Mouse (Mus musculus) Muller cell, postnatal 12 days (primary cell): ENCODE measurements around the gene Epha4.
A peak's percentile ranks its signal among the peaks of the same experiment; 100 is the strongest.

Source experiments
- DNase-seq: peaks from one replicate; pipeline ENCODE4 v3.0.0-alpha.2; 2015; ENCODE audit errors: inconsistent ontology term

Gene Epha4

DNA sequence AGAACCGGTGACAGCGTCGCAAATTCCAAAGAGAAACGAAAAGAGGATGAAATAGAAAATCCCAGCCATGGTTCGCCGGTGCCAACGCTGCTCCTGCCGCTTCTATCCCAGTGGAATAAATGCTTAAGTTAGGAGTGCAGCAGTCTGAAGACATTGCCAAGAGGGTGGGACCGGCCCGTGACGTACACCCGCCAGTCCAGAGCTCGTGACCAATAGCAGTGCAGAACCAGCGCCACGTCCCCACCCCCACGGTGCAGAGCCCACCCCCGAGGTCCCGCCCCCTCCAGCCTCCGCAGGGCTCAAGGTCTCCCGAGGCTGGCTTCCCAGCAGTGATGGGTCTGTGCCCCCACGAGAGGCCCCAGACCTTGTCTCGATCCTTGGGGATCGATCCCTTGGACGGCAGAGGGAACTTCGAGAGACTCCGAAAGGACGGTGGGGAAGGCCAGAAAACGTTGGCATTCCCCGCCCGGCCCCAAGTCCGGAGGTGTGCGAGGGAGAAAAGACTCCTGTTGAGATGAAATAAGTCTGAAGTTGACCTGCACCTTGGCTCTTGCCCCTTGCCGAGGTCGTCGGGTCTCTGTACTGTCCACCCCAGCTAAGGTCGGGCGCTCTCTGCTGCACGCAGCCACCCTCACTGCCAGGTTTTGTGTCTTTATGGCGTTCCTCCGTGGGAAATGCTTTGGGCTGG is at the start of gene Epha4:
Gene Epha4, minus strand, starts transcription at position 126 of the 688 bp plus-strand sequence.
- peak; percentile 97 for DNase-seq

DNA sequence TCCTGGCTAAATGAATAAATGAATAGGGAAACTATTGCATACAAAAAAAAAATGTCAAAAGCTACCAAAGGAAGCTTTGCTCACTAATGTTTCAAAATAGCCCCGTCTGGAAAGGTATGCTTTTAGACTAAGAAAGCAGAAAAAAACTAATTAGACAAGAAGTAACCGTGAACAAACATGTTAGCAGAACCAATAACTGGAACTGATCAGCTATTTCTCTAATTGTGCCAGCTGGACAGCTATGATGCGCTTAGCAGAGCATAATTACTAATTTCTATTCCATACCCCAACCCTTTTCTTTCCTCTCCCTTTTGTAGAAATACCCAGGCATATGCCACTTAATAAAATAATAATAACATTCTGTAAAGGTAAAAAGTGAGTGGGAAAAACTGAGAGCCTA is 41.3 kb upstream of the Epha4 start:
- no peak for DNase-seq

DNA sequence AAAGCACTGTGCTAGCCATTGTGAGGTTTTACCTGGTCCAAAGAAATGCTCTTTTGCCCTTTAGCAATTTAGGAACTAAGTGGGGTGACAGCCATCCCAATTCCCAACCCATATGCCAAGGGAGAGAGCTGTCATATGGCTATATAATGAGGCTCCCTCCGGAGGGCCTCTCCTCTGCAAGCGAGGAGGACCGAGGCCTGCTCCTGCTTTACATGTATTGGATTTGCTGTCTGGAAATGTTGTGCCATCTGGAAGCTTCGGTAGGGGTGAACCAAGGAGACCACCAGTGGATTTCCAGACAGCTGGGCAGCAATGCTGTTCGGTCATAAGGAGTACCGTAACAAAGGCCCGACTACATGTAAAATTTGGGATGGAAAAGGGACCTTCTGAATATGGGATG is 37.0 kb upstream of the Epha4 start:
- no peak for DNase-seq

DNA sequence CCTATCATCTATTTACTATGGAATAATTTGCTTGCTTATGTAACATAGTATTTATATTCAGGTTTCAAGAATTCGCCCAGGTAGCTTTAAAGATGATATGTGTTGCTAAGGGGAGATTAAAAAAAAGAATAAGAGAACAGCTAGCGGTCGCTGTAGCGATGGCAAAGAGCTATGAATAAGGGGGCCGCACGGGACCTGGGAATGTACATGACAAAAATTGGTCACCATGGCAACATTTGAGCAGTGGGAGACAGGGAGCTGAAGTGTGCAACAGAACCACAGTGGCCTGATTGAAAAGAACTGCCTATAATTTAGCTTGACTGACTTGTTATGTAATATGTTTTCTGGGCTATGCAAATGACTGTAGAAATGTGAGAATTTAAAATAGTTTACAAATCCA is 30.8 kb upstream of the Epha4 start:
- DNase-seq: no peak

DNA sequence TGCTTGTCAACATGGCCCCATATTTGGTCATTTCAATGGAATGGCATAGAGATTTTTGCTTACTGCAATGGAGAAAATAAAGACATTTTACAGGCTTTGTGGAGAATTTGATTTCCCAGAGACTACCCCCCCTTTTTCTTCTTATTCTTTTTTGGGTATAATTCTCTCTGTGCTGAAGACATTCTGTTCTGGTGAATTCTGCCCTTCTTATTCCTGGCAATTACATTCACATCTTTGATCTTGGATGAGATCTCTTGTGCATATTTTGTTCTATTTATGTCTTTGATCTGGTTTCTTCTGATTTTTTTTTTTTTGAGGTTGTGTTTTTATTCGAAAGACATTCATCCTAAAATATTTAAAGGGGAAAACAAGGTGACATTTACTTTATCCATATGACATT is 30.1 kb upstream of the Epha4 start:
- no peak for DNase-seq

DNA sequence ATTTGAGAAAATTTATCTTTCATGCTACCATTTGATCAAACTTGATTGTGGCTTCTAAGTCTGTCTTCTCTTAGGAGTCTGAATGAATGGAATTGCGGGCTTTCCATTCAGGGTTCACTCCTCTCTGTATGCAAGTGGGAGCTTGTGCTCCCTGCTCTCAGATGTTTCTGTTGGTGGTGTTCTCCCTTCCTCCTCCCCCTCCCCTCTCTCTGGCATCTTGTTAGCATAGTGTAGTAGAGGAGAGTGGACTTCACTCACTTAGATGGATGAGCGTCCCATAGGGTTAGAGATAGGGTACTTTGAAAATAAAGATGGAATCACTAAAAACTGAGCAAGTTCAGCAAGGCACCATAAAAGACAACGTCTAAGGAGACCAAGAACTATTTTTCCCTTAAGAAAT is 29.4 kb upstream of the Epha4 start:
- no peak for DNase-seq

DNA sequence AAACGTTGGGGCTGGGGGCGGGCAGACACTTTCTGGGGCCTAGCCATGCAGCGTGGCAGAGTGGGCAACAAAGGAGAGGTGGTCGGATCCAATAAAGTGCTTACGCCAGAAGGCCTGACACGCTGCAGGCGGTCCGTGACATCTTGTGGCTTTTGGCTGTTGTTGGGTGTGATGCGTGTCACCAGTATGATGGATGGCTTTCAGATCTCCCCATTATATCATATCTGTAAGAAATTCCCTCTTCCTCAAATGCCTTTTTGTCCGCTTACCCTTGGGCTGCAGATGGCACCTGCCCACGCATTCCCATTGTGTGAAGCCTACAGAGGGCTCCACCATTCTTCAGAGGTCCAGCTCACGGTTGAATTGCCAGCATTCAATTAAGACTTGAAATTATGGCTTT is 25.1 kb upstream of the Epha4 start:
- peak; percentile 62 for DNase-seq

DNA sequence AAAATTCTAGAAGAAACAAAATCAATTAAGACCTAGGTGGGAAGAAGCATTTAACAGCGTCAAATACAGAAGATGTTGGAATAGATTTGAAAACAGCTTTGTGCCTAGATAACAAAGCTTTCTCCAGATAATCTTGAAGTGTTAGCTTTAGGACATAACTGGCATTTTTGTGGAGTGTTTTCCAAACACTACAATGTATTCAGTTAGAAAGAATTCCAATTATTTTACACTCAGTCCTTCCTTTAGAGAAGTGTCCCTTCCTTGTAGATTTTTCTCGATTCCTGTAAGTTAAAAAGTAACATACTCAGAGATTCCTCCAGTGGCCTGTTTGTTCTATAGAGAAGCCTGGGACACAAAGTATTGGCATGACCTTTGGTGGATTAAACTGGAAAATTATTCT is 23.7 kb upstream of the Epha4 start:
- DNase-seq: no peak

DNA sequence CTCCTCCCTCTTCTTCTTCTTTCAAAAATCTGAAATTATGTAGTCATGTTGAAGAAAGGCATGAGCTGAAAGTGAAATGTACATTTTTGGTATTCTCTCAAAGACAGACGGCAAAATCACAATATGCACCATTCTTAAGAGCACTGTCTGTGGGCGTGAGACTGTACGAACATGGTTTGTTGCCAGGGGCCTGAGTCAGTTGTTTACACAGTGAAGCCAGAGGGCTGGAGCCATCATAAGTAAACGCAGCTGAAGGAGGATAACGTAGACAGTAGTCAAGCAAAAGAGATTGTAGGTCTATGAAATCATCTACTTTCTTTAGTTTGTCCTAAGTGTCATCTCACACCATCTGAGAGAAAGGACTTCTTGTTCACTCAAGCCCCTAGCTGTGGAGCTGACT is 21.0 kb upstream of the Epha4 start:
- no peak for DNase-seq

DNA sequence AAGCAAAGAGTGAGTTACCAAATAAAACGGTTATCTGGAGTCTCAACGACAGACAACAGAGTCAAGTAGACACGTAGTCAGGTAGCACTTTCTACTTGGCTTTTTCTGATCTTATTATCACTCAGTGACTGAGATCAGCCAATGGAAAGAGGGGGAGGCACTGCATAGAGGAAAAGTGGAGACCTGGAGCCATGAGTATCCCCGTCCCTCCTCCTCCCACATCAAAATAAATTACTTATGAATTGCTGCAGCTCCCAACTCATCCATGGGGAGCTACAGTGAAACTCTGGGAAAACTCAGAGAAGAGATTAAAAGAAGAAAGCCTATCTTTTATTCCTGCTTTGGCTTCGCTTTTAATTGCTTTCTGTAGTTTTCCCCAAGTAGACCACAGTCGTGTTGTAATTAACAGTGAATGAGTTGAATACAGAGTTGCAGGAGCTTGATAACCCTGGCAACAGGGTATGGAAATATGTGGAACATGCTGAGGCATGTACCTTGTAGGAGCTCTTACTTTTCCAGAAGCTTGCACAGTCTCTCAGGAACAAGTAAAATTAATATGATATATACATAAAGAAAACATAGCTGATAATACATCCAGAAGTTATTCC is 17.8 kb upstream of the Epha4 start:
- DNase-seq: peak; percentile 45

DNA sequence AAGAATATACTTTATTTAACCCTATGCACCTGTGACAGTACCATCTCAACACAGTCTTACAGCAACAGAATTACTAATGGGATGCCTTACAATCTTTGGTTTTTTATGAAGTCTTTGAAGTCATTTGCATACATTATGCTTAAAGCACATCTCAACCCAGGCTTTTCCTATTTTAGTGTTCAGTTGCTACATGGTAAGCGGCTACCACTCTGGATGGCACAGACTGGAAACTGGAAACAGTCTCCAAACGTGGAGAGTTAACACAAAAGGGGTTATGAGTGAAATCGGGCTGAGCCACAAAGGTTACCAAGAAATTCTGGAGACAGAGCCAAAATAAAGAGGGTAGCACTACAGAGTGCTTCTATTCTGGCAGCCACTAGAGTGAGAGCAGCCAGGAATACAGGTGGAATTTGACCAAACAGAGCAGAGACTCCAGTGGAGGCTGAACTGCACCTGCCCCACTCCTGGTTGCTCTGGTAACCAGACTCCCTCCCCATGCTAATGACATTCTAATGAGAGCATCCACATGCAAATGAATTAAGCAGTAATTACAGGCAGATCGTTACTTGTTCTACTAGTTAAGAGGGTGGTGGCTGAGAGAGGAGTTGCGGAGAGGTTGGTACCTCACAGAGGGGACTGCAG is 17.2 kb upstream of the Epha4 start:
- DNase-seq: no peak

DNA sequence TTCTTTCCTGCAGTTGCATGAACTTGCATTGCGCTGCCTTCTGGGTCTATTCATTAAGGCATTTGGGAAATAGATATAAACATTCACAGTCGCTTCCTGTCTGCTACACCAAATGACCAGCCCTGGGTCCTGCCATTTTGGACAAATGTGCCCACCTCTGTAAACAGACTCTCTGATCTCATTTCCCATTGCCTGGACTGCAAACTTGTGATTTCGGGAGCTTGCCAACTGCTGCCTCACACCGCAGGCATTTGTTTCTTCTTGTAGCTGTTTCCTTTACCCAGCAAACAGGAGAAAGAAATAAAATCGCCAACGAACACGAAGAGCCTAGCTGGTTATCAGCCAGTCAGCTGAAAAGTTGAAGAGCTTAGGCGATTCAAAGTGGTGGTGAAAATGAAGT is 10.2 kb upstream of the Epha4 start:
- no peak for DNase-seq

DNA sequence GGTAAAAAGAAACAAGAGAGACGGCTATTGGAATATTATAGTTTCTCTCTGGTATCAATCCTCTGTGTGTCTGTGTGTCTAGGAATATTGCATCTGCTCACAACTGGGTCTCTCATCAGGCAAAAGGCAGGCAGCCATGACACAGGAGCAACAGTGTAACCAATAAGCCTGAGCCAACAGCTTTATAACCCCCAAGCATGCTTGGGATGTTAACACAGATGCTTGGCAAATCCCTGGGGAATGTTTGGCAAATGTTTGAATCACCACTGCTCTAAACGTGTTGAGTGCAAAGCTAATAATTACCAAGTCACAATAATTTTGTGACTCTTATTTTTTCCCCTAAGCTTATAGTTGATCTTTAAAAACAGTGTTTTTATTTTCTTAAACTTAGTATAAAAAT is 8.5 kb upstream of the Epha4 start:
- DNase-seq: no peak

DNA sequence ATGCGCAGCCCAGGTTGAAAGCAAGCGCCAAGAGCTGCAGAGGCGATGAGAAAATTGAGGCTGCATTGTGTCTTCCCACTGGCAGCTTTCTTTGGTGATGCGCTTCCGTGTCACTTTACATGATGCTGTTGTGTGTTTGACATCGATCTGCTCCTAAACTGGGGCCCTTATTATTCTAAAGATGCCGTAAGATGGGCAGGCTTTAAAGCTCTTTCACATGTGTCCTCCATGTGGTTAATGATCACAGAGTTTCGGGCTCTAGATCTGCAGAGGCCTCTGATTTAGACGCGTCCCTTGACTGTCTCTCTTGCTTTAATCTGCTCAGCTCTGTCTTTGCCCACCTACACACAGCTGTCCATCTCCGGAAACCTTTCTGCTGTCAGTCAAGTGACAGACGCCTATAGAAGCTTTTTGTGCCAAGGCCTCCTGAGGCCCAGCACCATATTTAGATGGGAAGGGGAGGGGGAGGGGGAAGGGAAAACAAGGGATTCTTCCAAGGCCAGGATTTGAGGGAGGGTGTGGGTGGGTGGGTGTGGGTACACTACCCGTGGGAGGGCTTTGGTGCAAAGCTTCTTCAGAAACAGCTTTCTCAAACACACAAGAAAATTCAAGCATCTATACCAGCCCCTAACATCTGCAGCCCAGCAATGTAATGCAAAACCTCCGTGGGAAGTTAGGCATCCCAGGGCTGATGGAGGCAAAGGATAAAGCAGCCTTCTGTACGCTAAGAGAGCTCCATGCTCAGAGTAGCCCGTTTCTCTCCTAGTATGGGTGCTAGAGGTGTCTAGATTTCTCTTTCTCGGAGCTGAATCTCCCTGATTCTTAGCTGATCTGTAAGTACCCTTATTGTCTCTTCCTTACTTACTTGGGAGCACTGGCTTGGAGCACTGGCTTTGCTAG is 7.0 kb upstream of the Epha4 start:
- DNase-seq: no peak

DNA sequence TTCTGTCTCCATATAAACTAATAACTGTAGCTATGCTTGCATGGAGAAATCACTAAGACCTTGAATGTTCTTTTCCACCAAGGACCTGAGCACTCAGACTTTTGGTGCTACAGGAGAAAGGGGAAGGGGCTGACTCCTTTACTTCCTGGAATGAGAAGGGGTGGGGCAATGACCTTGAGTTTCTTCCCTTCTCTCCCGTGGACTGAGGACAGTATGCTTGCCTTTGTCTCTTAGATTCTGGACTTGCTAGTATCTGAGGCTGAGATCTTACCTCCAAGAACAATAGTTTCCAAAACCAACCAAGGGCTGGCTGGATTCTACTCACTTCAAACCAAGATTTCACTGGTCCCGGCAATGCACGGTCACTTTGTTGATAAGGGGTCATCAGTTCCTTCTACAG is 3.8 kb upstream of the Epha4 start:
- DNase-seq: no peak

DNA sequence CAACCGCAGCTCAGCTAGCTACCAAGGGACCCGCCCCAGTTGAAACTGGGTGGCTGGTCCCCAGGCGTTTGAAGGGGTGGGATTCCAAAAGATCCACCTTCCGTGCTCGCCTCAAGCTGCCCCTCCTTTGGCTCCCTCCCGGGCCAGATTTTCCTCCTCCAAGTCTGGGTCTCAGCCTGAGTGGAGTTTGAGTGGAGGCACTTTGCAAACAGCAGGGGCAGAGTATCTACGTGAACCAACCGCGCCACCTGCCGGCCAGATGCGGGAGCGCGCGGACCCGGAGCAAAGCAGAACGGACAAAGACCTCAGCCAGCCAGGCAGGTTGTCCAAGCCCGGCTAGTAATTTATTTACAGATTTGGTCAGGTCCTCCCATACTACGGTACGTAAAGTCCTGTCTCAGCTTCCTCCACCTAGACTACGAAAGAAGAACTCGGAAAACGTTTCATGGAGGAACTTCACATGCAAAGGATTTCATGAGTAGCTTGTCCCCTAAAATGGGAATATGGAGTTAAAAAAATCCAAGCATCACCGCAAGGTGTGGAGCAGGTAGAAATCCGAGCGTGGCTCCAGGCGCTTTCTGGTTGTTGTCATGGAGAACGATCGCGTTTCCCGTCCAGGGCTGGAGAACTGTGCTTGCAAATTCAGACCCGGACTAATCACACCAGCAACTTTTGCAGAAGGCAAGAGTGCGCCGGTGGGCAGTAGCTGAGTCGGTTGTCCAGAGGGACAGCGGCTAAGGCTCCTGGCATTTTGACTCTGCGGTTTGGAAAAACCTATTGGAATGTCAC is 1.5 kb upstream of the Epha4 start:
- DNase-seq: peak; percentile 94

DNA sequence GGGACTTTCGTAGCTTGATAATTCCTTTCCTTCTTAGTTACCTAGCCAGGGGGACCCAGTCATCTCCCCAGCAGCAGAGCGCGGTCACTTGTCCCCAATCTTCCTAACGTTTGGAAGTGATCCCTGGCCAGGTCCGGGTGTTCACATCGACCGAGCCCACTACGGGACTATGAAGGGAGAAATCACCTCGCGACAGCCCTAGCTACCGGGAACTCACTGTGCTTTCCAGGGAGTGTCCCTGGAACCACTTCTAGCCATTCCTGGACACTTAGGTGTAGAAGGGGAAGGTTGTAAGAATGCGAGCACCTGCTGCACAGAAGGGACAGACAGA is 728 bp upstream of the Epha4 start:
- peak; percentile 69 for DNase-seq

DNA sequence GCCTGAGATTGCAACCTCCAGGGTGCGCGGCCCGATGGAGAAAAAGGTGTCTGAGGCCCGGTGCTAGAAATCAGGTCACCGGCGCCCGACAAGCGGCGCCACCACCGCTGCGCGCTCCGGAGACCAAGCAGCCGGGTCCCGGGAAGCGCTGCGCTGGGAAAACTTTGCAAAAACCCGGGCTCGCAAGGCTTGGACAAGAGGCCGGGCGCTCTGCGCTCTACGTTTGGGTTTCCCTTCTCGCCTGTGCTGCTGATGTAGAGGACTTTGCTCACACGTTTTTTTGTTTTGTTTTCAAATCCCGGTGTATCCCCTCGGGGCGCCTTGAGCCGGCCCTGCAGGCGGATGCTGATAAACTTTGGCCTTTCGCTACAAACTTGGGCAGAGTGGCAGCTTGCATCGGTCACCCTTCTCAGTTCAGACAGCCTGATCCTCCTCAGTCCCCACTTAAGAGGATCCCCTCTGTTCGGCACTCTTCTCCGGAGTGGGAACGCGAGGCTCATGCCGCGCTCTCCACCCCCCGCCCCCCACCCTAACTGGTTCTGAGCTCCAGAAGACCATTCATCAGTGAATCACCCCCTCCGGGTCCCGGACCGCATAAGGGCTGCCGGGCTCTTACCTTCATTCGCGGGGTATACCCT is 444 bp downstream of the Epha4 start:
- DNase-seq: peak; percentile 80

DNA sequence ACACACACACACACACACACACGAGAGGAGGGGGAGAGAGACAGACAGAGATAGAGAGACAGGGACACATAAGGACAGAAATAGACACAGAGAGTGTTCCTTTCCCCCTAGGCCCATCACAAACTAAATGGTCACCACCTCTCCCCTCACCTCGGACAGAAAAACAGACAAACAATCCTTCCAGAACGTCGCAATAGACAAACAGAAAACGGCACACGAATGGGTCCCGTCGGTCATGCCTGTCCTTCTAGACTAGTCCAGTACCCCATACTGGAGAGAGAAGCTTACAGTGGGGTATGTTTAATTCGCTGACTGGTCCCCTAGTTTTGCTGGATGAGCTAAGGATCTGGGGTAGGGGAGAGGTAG is 946 bp downstream of the Epha4 start:
- DNase-seq: peak; percentile 75

DNA sequence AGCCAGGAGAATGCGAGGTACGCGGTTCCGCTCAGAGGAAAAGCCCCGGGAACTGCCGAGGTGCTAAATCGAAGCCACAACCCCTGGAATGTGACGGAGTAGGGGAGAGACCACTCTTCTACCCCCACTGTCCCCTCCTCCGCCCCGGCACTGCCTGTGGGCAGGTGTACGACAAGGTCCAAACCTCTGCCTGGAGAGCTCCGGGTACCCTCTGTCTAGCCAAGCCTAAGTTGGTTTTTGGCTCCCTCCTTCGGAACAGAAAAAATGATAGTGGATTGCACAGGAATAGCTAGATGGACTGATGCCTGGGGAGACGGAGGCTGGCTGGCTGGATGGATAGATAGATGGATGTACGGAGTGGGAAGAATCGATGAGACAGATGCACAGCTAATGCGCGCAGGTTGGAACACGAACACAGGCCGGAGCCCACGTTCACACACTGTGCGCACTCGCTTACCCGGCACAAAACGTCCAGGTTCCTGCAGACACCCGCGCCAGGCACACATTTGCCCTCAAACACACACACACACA is 1.4 kb downstream of the Epha4 start:
- peak; percentile 86 for DNase-seq
